Mouse (Mus musculus): ENCODE data around the gene Rasa3.

- TF ChIP-seq EP300 (IDR thresholded peaks at IDR 0.05; ENCODE audit: low read depth in 1 of 2, low read length in 2 of 2) (no peak), E2F4 (IDR thresholded peaks at IDR 0.05; ENCODE audit: borderline replicate concordance, low read depth, low read length) (no peak), NRF1 (IDR thresholded peaks at IDR 0.05; ENCODE audit: insufficient read depth, low read depth, low read length, poor library complexity, severe bottlenecking) (no peak), POLR2A (IDR thresholded peaks at IDR 0.05; ENCODE audit: control insufficient read depth in 1 of 2, insufficient read depth in 1 of 2, low read depth in 1 of 2, low read length in 2 of 2, poor library complexity in 1 of 2) (no peak), GATA1 (IDR thresholded peaks at IDR 0.05; ENCODE audit: low read depth, low read length) (no peak)
Measured at GRCm38 (mm10) chr8:13687101-13687717, 9.8 kb upstream of the Rasa3 start.

Measured in MEL (cell line).